22 mouse cellular contexts compared by ENCODE assay signal in the genomic region with DNA sequence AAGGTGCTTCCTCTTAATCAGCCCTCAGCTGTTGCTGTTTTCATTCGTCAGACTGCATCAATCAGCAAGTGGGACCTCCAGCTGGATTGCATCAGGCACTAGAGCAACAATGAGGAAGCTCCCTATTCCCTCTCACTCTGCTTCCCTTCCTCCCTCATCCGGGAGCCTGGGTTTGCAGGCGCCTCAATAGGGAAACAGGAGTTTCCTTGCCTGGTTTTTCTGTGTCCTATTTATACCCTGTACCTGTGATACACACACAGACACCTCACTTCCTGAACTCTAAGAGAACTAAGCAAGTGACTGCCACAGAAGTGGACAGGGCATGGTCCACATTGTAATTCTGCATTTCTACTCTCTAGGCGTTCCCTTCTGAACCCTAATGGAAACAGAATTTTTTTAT.
A peak's percentile ranks its signal among the peaks of the same experiment; 100 is the strongest.
DNase-seq lines count a peak whose midpoint lies in the region; ATAC-seq and TF ChIP-seq lines count a peak whose summit lies in the region.
"Had no signal": no experiment of that assay in that cellular context is flagged by ENCODE, and none has a peak within 500 bp of the region (broad histone marks: within the 10 kb centered on the region; RNA-seq: fewer than 3 reads in every experiment).

No protein-coding gene starts in this region.

- intact Hi-C loops in heart, postnatal 25 days (cut with DNase I), result no loop called here

- no peak overlapping the region for H3K27ac ChIP-seq in intestine, embryonic 16.5 days (ENCODE audit: low read length)
- H3K27ac ChIP-seq: forebrain, embryonic 15.5 days; heart, embryonic 15.5 days; hindbrain, embryonic 15.5 days; intestine, embryonic 15.5 days had no signal

- H3K4me3 ChIP-seq in lung, adult 2 months (replicated peaks; ENCODE audit: extremely low read depth, low read depth, low read length), result no peak overlapping the region
- H3K4me3 ChIP-seq in intestine, embryonic 16.5 days (ENCODE audit: low read length), result no peak overlapping the region
- H3K4me3 ChIP-seq: forebrain, embryonic 15.5 days; heart, embryonic 12.5 days; heart, embryonic 15.5 days; hindbrain, embryonic 12.5 days; hindbrain, embryonic 15.5 days; intestine, embryonic 15.5 days had no signal

- DNase-seq in heart, adult 11 months, result peak; percentile 59
- DNase-seq in heart, postnatal 25 days (ENCODE audit: low spot score), result no peak
- DNase-seq in kidney, postnatal 10 days, result peak; percentile 51
- no peak for DNase-seq in kidney, postnatal 14 days
- DNase-seq in lung, postnatal 10 days, result peak; percentile 11
- DNase-seq in lung, adult 2 months, result no peak
- DNase-seq: adrenal gland, adult 2 months; adrenal gland, postnatal 14 days; cerebellum, adult 11 months; cerebellum, adult 2 months; cerebellum, adult 9-11 months; cerebellum, postnatal 25 days; gastrocnemius, postnatal 25 days; heart, postnatal 4 days had no signal

- H3K4me2 ChIP-seq in intestine, embryonic 16.5 days (ENCODE audit: low read depth, low read length), result no peak overlapping the region
- H3K4me2 ChIP-seq: forebrain, embryonic 15.5 days; heart, embryonic 12.5 days; heart, embryonic 15.5 days; hindbrain, embryonic 12.5 days; hindbrain, embryonic 15.5 days; intestine, embryonic 15.5 days had no signal

- TF ChIP-seq CTCF in lung, adult 2 months (IDR thresholded peaks at IDR 0.05; ENCODE audit: insufficient read depth, low read length), result no peak

- WGBS in lung, adult 2 months, result 32% methylated on average over 4 of the region's 4 CpGs
- 49% methylated on average over 4 of the region's 4 CpGs for WGBS in intestine, embryonic 16.5 days

- H3K9ac ChIP-seq in intestine, embryonic 16.5 days (ENCODE audit: low read depth, low read length), result no peak overlapping the region
- H3K9ac ChIP-seq: forebrain, embryonic 15.5 days; heart, embryonic 12.5 days; heart, embryonic 15.5 days; hindbrain, embryonic 12.5 days; hindbrain, embryonic 15.5 days; intestine, embryonic 15.5 days had no signal

- no peaks in the 10 kb centered on the region for H3K36me3 ChIP-seq in intestine, embryonic 16.5 days (ENCODE audit: control insufficient read depth, insufficient read depth, low read length)
- H3K36me3 ChIP-seq: forebrain, embryonic 15.5 days; heart, embryonic 12.5 days; heart, embryonic 15.5 days; hindbrain, embryonic 12.5 days; hindbrain, embryonic 15.5 days; intestine, embryonic 15.5 days had no signal

- TF ChIP-seq POLR2A in lung, adult 2 months (IDR thresholded peaks at IDR 0.05; ENCODE audit: borderline replicate concordance, extremely low read depth, low read depth, low read length), result no peak

- 0 out of 2 replicates have a peak, but pooled peaks cover 4% of the 10 kb centered on the region for H3K9me3 ChIP-seq in intestine, embryonic 16.5 days (ENCODE audit: control insufficient read depth, low read length)
- H3K9me3 ChIP-seq: forebrain, embryonic 15.5 days; heart, embryonic 12.5 days; heart, embryonic 15.5 days; hindbrain, embryonic 12.5 days; hindbrain, embryonic 15.5 days; intestine, embryonic 15.5 days had no signal

- no peaks in the 10 kb centered on the region for H3K4me1 ChIP-seq in lung, adult 2 months (ENCODE audit: control insufficient read depth, insufficient read depth, low read length)
- H3K4me1 ChIP-seq in intestine, embryonic 16.5 days (ENCODE audit: control insufficient read depth, insufficient read depth, low read length), result no peaks in the 10 kb centered on the region
- H3K4me1 ChIP-seq: heart, embryonic 12.5 days; heart, embryonic 15.5 days; intestine, embryonic 15.5 days had no signal

- no peak for ATAC-seq in intestine, embryonic 16.5 days
- ATAC-seq: CD4-positive, CD25-positive, alpha-beta regulatory T cell, adult 4 months; intestine, embryonic 15.5 days had no signal

- no peaks in the 10 kb centered on the region for H3K27me3 ChIP-seq in intestine, embryonic 16.5 days (replicated peaks; ENCODE audit: control insufficient read depth, insufficient read depth, low read length)
- H3K27me3 ChIP-seq: forebrain, embryonic 15.5 days; heart, embryonic 12.5 days; heart, embryonic 15.5 days; hindbrain, embryonic 12.5 days; hindbrain, embryonic 15.5 days; intestine, embryonic 15.5 days had no signal

Comparison
In these comparisons a context has a peak if more than half of its experiments do, and no peak if none do; other contexts are left out.
1. DNase-seq: peak in heart, adult 11 months (single experiment), kidney, postnatal 10 days (single experiment) and lung, postnatal 10 days (single experiment); none in heart, postnatal 25 days (single experiment), kidney, postnatal 14 days (single experiment) and lung, adult 2 months (single experiment).